Mouse (Mus musculus) hindbrain, embryonic 16.5 days (tissue): ENCODE data around the gene Scn3b. TPM values are rescaled to one million over a fixed set of nuclear protein-coding genes. Genes with fewer than 3 reads are reported as not detected.

Experiments
- ATAC-seq: fragments of 200-750 bp; cut with Nextera tagmentation; 2 replicates; pipeline ENCODE4 v1.8.0; 2017; ENCODE audit warnings: moderate TSS enrichment, moderate library complexity
- H3K27ac ChIP-seq: fragments of 300-500 bp; sonication (generic); 2 replicates; pipeline ENCODE4 v1.5.1; 2014; ENCODE audit warnings: low read depth, mild to moderate bottlenecking, control low read depth, low read length, moderate library complexity
- H3K27me3 ChIP-seq: fragments of 300-500 bp; sonication (generic); replicated peaks from 2 replicates; pipeline ENCODE4 v1.6.1; 2014; ENCODE audit warnings: low read length; ENCODE audit not compliant: control insufficient read depth, insufficient read depth
- H3K36me3 ChIP-seq: fragments of 300-500 bp; sonication (generic); 2 replicates; pipeline ENCODE4 v1.6.1; 2014; ENCODE audit warnings: mild to moderate bottlenecking, low read length, moderate library complexity, mixed read lengths; ENCODE audit not compliant: control insufficient read depth, insufficient read depth
- H3K4me1 ChIP-seq: fragments of 300-500 bp; sonication (generic); 2 replicates; pipeline ENCODE4 v1.6.1; 2014; ENCODE audit warnings: low read depth, low read length; ENCODE audit not compliant: control insufficient read depth, insufficient read depth
- H3K4me2 ChIP-seq: fragments of 300-500 bp; sonication (generic); 2 replicates; pipeline ENCODE4 v1.6.1; 2014; ENCODE audit warnings: mild to moderate bottlenecking, low read length, control low read depth, moderate library complexity
- H3K4me3 ChIP-seq: fragments of 300-500 bp; sonication (generic); 2 replicates; pipeline ENCODE4 v1.5.1; 2014; ENCODE audit warnings: mild to moderate bottlenecking, low read length, control low read depth, moderate library complexity
- H3K9ac ChIP-seq: fragments of 300-500 bp; sonication (generic); 2 replicates; pipeline ENCODE4 v1.6.1; 2014; ENCODE audit warnings: low read depth, mild to moderate bottlenecking, control low read depth, low read length, moderate library complexity
- H3K9me3 ChIP-seq: fragments of 300-500 bp; sonication (generic); 2 replicates; pipeline ENCODE4 v1.6.1; 2014; ENCODE audit warnings: mild to moderate bottlenecking, low read length, moderate library complexity; ENCODE audit not compliant: control insufficient read depth
- WGBS: fragments of 180-500 bp; shearing (Covaris S2); extraction: QIAGEN DNeasy Blood & Tissue Kit; methylation state at CpG from one replicate; pipeline ENCODE4 v1.1.7; 2014; 5-methylcytosine and 5-hydroxymethylcytosine counted together
- polyA plus RNA-seq: library from polyadenylated mRNA; unstranded; fragments of >200 nt; fragmentation: Nextera tagmentation; extraction: Ambion mirVana; gene quantifications from 2 replicates; pipeline ENCODE4 v1.2.1, GENCODE M21; 2015

Gene Scn3b
- polyA plus RNA-seq, 1 experiment from 2014 or later = 151 TPM

- 63% methylated on average over 7 of the region's 7 CpGs for WGBS
- no peak overlapping the region for H3K9ac ChIP-seq
- H3K36me3 ChIP-seq = peaks cover 31% of the 10 kb centered on the region
Measured at GRCm38 (mm10) chr9:40326260-40326915, 57.4 kb downstream of the Scn3b start.

DNA sequence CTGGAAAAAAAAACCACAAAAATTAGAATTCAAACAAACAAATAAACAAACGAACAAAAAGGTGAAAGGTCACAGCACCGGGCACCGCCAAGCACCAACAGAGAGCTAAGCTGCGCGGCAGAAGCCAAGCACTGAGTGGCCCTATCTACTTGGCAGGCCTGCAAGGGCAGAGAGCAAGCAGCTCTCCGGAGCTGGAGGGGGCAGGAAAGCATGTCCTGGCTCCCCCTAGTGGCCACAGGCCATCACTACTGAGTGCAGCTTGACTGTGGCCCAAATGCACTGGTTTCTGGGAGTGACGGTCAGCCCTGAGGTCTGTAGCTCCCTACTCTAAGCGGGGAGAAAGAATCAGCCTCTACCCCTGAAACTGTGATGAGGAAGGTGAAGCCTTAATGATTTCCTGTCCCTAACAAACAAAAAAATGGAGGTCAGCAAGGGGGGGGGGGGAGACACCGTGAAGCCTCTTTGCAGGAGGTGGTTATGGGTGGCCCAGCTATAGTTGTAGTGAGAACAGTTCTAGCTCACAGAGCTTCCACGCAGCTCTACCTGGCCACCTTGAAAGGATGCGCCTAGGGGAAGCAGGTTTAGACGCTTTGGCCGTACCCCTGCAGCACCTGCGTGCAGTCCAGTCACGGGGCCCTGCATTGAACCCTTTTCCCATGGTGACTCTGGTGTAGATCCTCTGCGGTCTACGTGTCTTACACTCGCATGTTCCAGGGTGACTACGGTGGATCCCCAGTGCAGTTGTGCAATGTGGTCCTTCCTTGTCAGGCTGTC, 61.8 kb downstream of the Scn3b start:
- no peak overlapping the region for H3K4me2 ChIP-seq
- H3K27me3 ChIP-seq = no peaks in the 10 kb centered on the region
- H3K36me3 ChIP-seq = peaks cover 19% of the 10 kb centered on the region
- no peak overlapping the region for H3K4me3 ChIP-seq
- no peak overlapping the region for H3K27ac ChIP-seq
- 53% methylated on average over 18 of the region's 19 CpGs for WGBS
- H3K9ac ChIP-seq = no peak overlapping the region
- H3K4me1 ChIP-seq = peaks cover 3% of the 10 kb centered on the region
- no peaks in the 10 kb centered on the region for H3K9me3 ChIP-seq
- ATAC-seq = peak; percentile 75

More at GRCm38 (mm10) chr9:40326260-40326915, 57.4 kb downstream of the Scn3b start:
- Histone ChIP-seq H3K9me3 (no peaks in the 10 kb centered on the region), H3K4me3 (no peak overlapping the region), H3K27me3 (no peaks in the 10 kb centered on the region), H3K4me2 (no peak overlapping the region), H3K4me1 (no peaks in the 10 kb centered on the region), H3K27ac (no peak overlapping the region)
- no peak for ATAC-seq

DNA sequence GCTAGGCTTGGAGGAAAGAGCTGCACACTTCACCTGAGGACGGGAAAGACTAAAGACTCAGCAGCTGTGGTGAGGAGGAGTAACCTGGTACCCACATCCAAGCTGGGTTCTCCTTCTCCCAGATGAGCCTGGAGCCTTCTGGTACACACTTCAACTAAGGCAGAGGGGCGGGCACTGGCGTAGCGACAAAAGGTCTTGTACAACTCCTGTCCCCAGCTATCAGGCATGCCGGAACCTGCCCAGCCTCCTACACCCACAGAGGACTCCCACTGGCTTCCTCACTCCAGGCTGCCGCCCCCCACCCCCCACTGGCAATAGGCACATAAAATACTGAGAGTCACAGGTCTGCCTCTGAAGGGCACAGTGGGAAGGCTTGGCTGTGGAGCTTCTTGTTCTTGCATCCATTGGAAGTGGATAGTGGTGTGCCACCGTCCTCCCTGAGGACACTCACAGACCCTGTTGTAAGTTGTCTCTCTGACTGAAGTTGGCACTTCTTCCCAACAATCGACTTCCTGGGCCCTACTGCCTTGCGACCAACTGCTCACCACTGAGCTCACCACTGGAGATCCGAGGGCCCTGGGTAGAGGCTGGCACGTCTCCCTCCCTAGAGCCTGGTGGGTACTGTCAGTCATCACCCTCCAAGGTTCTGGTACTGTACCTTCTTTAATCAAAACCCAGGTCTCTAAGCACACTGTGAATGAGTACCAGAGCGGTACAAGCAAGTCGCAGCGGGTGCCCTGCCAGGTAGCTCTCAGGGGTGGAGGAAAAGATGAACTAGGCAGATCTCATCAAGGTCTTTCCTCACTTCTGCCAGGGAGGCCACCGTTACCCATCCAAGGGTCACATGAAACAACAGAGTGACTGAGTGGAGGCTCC, 62.6 kb downstream of the Scn3b start:
- no peak overlapping the region for H3K9ac ChIP-seq
- H3K4me1 ChIP-seq = peaks cover 9% of the 10 kb centered on the region
- H3K4me3 ChIP-seq = no peak overlapping the region
- H3K27me3 ChIP-seq = no peaks in the 10 kb centered on the region
- H3K36me3 ChIP-seq = peaks cover 14% of the 10 kb centered on the region
- no peak overlapping the region for H3K4me2 ChIP-seq
- H3K27ac ChIP-seq = peak overlapping the region; percentile 29; the same call in 1 of the 2 replicates
- ATAC-seq = peak; percentile 1; the same call in 1 of the 2 replicates
- no peaks in the 10 kb centered on the region for H3K9me3 ChIP-seq
- 83% methylated on average over 15 of the region's 15 CpGs for WGBS

DNA sequence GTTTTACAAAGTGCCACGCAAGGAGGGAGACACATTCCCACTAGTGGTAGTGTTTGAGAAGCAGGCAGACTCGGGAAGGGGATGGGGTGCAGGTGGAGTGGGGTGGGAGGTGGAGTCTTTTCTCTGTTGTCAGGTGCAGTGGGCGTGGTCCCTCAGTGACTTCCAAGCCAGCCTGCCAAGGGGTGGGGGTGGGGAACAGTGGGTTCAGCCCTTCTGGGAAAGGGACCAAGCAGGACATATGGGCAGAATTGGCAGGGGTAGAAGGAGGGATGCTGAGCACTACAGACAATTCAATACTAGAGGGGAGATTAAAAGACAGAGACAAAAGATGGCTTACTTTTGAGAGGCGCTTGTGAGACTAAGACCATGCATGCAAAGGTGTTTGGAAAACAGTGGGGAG, 63.3 kb downstream of the Scn3b start:
- peak; percentile 22; the same call in 1 of the 2 replicates for ATAC-seq
- no peaks in the 10 kb centered on the region for H3K9me3 ChIP-seq
- no peak overlapping the region for H3K4me3 ChIP-seq
- H3K4me1 ChIP-seq = peaks cover 14% of the 10 kb centered on the region
- no peaks in the 10 kb centered on the region for H3K27me3 ChIP-seq
- peak overlapping the region; percentile 29; the same call in 1 of the 2 replicates for H3K27ac ChIP-seq
- H3K9ac ChIP-seq = no peak overlapping the region
- H3K36me3 ChIP-seq = peaks cover 12% of the 10 kb centered on the region
- WGBS = 78% methylated on average over 4 of the region's 4 CpGs
- H3K4me2 ChIP-seq = no peak overlapping the region

- Histone ChIP-seq H3K9ac (no peak overlapping the region; the same call in 1 of the 2 replicates), H3K4me2 (no peak overlapping the region), H3K9me3 (no peaks in the 10 kb centered on the region), H3K27ac (peak overlapping the region; percentile 3; the same call in 1 of the 2 replicates), H3K4me3 (no peak overlapping the region), H3K4me1 (peaks cover 14% of the 10 kb centered on the region), H3K36me3 (peaks cover 9% of the 10 kb centered on the region), H3K27me3 (no peaks in the 10 kb centered on the region)
- WGBS = 81% methylated on average over 31 of the region's 31 CpGs
- no peak for ATAC-seq
Measured at GRCm38 (mm10) chr9:40332731-40333648, 64.0 kb downstream of the Scn3b start.

GRCm38 (mm10) chr9:40333649-40334396, 64.8 kb downstream of the Scn3b start:
- 57% methylated on average over 9 of the region's 9 CpGs for WGBS
- Histone ChIP-seq H3K36me3 (peaks cover 9% of the 10 kb centered on the region), H3K4me1 (peaks cover 14% of the 10 kb centered on the region), H3K4me2 (no peak overlapping the region), H3K4me3 (no peak overlapping the region), H3K27me3 (no peaks in the 10 kb centered on the region), H3K9me3 (no peaks in the 10 kb centered on the region), H3K9ac (no peak overlapping the region; the same call in 1 of the 2 replicates), H3K27ac (no peak overlapping the region; the same call in 1 of the 2 replicates)
- ATAC-seq = no peak

DNA sequence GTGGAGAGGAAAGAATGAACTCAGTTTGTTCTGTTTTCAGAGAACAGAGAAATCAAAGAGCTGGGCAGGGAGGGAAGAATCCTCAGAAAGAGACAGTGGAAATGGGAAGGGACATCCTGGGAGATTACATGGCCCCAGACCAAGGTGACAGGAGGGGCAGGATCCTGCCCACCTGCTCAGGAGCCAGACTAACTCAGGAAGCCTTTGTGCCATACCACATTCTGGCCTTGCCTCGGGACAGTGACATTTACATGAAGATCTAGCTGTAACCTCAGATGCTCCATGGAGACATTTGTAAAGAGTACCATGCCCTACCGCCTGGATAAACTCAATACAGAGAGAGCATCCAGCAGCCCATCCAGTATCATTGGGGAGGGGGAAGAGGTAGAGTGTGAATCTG, 65.6 kb downstream of the Scn3b start:
- 86% methylated on average over 2 of the region's 2 CpGs for WGBS
- H3K9ac ChIP-seq = no peak overlapping the region
- H3K27ac ChIP-seq = no peak overlapping the region
- H3K4me2 ChIP-seq = no peak overlapping the region
- no peak overlapping the region for H3K4me3 ChIP-seq
- no peaks in the 10 kb centered on the region for H3K9me3 ChIP-seq
- peaks cover 5% of the 10 kb centered on the region for H3K36me3 ChIP-seq
- no peak for ATAC-seq
- H3K27me3 ChIP-seq = no peaks in the 10 kb centered on the region
- peaks cover 14% of the 10 kb centered on the region for H3K4me1 ChIP-seq
